Mouse (Mus musculus): ENCODE measurements around the gene Fas.

DNA sequence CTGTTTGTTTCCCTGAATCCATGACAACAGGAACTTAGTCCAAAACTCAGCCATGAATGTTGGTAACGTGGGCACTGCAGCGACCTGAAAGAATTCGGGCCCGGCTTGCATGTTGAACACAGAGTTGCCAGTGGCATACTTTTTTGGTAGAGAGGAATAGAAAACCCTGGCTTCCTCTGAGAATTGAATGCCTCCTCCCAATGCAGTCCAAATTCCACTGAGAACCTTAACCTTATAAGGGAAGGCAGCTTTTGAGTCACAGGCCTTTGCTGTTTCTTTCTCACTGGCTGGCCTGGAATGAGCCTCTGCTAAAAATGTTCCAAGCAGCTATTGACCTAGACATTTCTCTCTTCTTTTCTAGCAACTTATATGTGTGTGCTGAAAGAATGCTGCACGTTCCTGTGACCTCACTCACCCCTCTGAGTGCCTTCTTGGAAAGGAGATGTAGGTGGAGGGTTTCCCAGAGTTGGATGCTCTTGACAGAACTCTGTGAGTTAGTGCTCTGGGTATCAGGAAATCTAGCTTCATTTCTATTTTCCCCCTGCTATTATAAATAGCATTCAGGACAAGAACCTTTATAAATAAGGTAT is 24.8 kb upstream of the Fas start:
- TF ChIP-seq CTCF (IDR thresholded peaks at IDR 0.05; ENCODE audit: insufficient read depth, low read length) (no peak), POLR2A (IDR thresholded peaks at IDR 0.05; ENCODE audit: borderline replicate concordance, extremely low read depth, low read depth, low read length) (no peak)

All from lung, adult 2 months (tissue).